In genomic region chr10:107227901-107228300, GRCm38 (mm10) we compare ENCODE assay signal across 16 mouse cellular contexts.
"Had no signal": no experiment of that assay in that cellular context is flagged by ENCODE, and none has a peak within 500 bp of the region (broad histone marks: within the 10 kb centered on the region; RNA-seq: fewer than 3 reads in every experiment).

No protein-coding gene starts in this region.

- DNase-seq: cerebellum, adult 9-10 months; cerebellum, adult 9-11 months; cerebellum, postnatal 10 days; cerebellum, postnatal 14 days; cerebellum, postnatal 25 days; cerebellum, postnatal 36 days; embryo, embryonic 11 days; forebrain, postnatal 0 days; gastrocnemius, adult 2 months; gastrocnemius, postnatal 10 days; gastrocnemius, postnatal 14 days; gastrocnemius, postnatal 25 days; gastrocnemius, postnatal 36 days; heart, adult 11 months; heart, adult 18-20 months; heart, adult 2 months had no signal
